Mouse (Mus musculus): ENCODE data around the gene Mical2. TPM values are rescaled to one million over a fixed set of nuclear protein-coding genes. Genes with fewer than 3 reads are reported as not detected.

The Mical2 gene
- polyA plus RNA-seq, 1 experiment from 2014 or later = 1.9 TPM

DNA sequence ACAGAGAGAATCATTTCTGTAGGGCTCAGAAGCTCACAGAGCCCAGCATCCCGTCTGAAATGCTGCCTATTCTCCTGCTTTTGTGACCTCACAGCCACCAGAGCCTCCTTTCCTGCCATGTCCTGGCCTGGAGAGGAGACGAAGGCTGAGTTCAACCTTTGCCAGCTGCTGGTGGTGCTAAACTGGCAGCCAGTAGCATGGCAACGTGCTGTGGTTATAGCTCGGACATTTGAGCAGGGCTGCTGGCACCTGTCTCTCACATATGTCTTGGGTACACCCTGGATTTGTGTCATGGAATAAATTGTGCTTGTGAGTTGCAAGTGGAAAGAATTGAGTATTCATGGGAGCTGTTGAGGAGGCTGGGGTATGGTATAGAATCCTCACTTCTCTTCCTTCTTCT lies 9.8 kb downstream of the Mical2 start:
- Histone ChIP-seq H3K27ac (replicated peaks) (no peak overlapping the region), H3K9ac (no peak overlapping the region), H3K4me3 (no peak overlapping the region), H3K4me2 (no peak overlapping the region), H3K4me1 (replicated peaks) (peaks cover 24% of the 10 kb centered on the region), H3K9me3 (no peaks in the 10 kb centered on the region), H3K27me3 (no peaks in the 10 kb centered on the region), H3K36me3 (no peaks in the 10 kb centered on the region)
- WGBS = 77% methylated on average over 4 of the region's 4 CpGs
- no peak for ATAC-seq (ENCODE audit: low read depth)

DNA sequence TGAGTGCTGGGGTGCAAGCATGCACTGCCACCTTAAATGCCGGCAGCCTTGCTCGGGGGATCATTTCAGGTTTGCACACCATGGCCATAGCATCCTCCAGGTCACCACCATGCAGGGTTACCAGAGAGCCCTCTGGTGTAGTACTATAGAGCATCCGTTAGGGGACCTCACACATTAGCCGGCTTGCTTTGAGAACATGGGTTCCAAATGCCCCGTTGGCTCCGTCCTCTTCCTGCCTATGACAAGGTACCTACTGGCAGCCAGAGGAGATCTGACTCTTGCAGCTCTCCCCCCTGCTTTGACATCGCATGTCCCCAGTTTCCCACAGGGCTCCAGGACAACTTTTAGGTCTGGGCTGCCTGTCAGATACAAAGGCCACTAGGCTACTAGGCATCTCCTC lies 11.6 kb downstream of the Mical2 start:
- WGBS = 93% methylated on average over 7 of the region's 7 CpGs

DNA sequence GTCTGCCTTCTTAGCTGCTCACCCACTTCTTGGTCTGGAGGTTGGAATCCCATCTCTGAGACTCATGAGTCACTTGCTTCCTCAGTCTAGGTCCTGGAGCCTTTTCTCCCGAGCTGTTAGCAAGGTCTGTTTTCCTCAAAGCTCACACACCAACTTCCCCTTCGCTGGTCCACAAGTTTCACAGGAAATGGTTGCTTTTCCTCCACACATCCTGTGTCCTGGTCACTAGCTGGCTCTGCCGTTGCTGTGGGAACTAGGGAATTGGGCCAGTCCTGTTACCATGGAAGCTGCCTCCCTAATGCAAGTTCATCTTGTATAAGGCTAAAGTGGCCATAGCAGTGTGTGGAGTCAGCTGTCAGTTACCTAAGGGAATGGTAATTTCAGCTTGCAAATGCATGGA lies 12.2 kb downstream of the Mical2 start:
- Histone ChIP-seq H3K4me1 (replicated peaks) (peaks cover 28% of the 10 kb centered on the region), H3K4me3 (no peak overlapping the region), H3K4me2 (no peak overlapping the region), H3K36me3 (no peaks in the 10 kb centered on the region), H3K9ac (no peak overlapping the region), H3K9me3 (no peaks in the 10 kb centered on the region; the same call in 1 of the 2 replicates), H3K27me3 (no peaks in the 10 kb centered on the region), H3K27ac (replicated peaks) (no peak overlapping the region)
- 56% methylated on average over 3 of the region's 3 CpGs for WGBS
- ATAC-seq (ENCODE audit: low read depth) = no peak

More for the DNA sequence above, 11.6 kb downstream of the Mical2 start:
- Histone ChIP-seq H3K4me2 (no peak overlapping the region), H3K4me1 (replicated peaks) (peaks cover 28% of the 10 kb centered on the region), H3K27ac (replicated peaks) (no peak overlapping the region), H3K4me3 (no peak overlapping the region), H3K9me3 (no peaks in the 10 kb centered on the region), H3K9ac (no peak overlapping the region), H3K27me3 (no peaks in the 10 kb centered on the region), H3K36me3 (no peaks in the 10 kb centered on the region)
- ATAC-seq (ENCODE audit: low read depth) = no peak

DNA sequence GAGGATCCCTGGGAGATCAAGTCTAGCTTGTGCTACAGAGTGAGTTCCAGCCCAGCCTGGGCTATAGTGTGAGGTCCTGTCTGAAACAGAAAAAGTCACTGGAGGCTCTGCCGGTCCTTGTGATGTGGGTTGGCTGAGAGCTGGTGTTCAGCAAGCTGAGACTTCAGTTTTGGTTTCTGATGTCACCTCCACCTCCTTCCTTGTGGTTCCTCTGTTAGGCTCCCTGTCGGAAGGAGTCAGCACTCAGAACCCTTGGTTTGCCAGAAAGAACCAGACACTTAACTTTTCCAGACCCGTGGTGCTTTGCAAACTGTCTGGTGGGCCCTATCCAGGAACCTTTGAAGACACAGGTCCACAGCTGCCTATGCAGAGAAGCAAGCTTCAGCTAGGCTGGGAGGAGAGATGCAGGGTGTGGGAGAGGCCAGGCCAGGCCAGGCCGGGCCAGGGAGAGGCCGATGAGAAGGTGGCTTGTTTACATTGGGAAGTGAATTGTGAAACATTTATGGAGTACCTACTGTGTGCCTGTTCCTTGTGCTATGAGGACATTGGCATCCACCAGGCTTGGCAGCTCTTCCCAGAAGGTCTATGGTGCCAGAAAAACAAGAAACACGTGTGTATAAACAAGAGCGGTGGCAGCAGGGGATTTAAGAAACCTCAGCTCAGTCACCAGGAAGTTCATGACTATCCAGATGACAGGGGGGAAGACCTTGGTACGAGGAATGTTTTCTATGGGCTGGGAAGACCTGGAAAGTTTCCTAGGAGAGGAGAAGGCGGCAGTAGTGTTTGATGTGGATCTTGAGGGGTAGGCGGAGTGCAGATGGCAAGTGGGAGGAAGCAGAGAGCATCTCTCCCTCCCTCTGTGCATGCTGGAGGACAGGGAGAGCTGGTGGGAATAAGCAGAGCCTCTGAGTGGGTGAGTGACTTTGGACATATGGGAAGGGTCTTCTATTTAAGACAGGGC lies 13.4 kb downstream of the Mical2 start:
- H3K4me1 ChIP-seq (replicated peaks) = peaks cover 16% of the 10 kb centered on the region

DNA sequence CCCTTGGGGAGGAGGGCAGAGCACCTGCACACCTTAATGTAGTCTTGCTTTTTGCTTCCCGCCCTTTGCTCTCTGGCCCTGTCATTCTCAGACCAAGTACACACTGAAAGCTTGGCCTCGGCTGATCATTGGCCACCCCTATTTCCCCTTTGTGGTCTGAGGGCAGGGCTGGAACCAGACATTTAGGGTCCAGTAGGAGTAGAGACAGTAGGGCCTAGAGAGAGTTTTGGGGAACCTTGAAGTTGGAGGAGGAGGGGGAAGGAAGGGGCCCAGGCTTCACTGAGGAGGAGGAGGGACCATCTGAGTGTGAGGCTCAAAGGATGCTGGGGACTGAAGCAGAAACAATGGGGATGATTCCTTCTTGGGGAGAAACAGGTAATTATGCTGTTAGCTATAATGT lies 15.1 kb downstream of the Mical2 start:
- no peak for ATAC-seq (ENCODE audit: low read depth)
- no peaks in the 10 kb centered on the region; the same call in 1 of the 2 replicates for H3K9me3 ChIP-seq
- no peak overlapping the region for H3K4me2 ChIP-seq
- WGBS = 79% methylated on average over 2 of the region's 2 CpGs
- H3K36me3 ChIP-seq = no peaks in the 10 kb centered on the region
- H3K4me1 ChIP-seq (replicated peaks) = peaks cover 13% of the 10 kb centered on the region; the same call in 1 of the 2 replicates
- peaks cover 3% of the 10 kb centered on the region; the same call in 1 of the 2 replicates for H3K27me3 ChIP-seq
- no peak overlapping the region for H3K27ac ChIP-seq (replicated peaks)
- H3K9ac ChIP-seq = no peak overlapping the region
- no peak overlapping the region for H3K4me3 ChIP-seq

More for the DNA sequence above, 13.4 kb downstream of the Mical2 start:
- WGBS = 77% methylated on average over 10 of the region's 10 CpGs
- Histone ChIP-seq H3K4me3 (no peak overlapping the region), H3K9me3 (no peaks in the 10 kb centered on the region; the same call in 1 of the 2 replicates), H3K36me3 (no peaks in the 10 kb centered on the region), H3K27ac (replicated peaks) (no peak overlapping the region), H3K27me3 (peaks cover under 1% of the 10 kb centered on the region; the same call in 1 of the 2 replicates), H3K4me2 (no peak overlapping the region), H3K9ac (no peak overlapping the region)
- no peak for ATAC-seq (ENCODE audit: low read depth)

DNA sequence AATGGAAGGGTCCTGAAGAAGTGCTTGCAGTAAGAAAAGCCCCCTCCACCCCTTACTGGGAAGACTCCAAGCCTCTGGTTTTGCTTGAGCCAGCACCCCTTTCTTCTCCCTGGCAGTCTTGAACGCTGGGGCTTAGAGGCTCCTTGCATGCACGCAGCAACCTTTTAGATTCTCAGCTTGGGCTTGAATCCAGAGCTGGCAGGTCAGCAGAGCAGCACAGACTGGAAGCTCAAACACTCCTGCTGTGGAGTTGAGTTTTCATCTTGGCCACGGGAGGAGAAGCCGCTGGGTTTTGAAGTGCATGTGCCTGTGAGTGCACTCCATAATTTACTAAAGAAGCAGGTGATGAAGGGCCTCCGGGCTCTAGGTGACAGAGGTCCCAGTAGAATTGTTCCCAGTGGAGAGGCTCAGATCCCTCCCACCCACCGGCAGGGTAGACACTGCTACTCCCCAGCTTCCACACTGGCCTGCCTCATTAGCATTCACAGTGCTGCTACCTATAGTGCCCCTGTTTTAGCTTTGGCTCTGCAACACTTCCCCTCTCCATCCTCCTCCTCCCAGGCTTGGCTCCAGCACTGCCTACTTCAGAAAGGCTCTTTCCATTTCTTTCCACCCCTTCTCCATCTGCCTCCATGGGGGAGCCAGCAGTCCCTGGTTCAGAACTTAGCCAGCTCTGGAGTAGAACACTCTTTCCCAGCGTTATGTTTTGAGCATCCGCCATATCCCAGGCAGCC lies 15.7 kb downstream of the Mical2 start:
- ATAC-seq (ENCODE audit: low read depth) = no peak
- H3K27me3 ChIP-seq = peaks cover 3% of the 10 kb centered on the region; the same call in 1 of the 2 replicates
- H3K9me3 ChIP-seq = no peaks in the 10 kb centered on the region; the same call in 1 of the 2 replicates
- no peaks in the 10 kb centered on the region for H3K36me3 ChIP-seq
- no peak overlapping the region for H3K9ac ChIP-seq
- peaks cover 13% of the 10 kb centered on the region; the same call in 1 of the 2 replicates for H3K4me1 ChIP-seq (replicated peaks)
- H3K4me2 ChIP-seq = no peak overlapping the region
- WGBS = 54% methylated on average over 8 of the region's 8 CpGs
- no peak overlapping the region; the same call in 1 of the 2 replicates for H3K27ac ChIP-seq (replicated peaks)
- H3K4me3 ChIP-seq = no peak overlapping the region

DNA sequence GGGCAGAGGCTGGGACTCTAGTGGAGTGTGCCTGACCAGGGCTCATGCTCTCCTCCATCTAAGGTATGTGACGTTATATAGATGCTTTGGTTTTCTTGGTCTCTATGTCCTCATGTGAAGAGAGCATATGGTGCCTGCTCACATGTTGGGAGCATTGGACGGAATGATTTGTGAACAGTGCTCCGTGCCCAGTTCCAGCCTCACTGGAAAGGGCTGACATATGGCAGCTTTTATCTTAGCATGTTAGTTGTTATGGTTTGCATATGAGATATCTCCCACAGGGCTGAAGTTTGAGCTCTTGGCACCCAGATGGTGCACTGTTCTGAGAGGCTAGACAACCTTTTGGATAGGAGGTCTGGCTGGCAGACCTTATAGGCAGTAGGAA lies 16.3 kb downstream of the Mical2 start:
- ATAC-seq (ENCODE audit: low read depth) = no peak
- Histone ChIP-seq H3K9ac (no peak overlapping the region), H3K27me3 (peaks cover 3% of the 10 kb centered on the region; the same call in 1 of the 2 replicates), H3K4me2 (no peak overlapping the region), H3K36me3 (no peaks in the 10 kb centered on the region), H3K4me3 (no peak overlapping the region), H3K27ac (replicated peaks) (no peak overlapping the region), H3K9me3 (no peaks in the 10 kb centered on the region; the same call in 1 of the 2 replicates), H3K4me1 (replicated peaks) (peaks cover 13% of the 10 kb centered on the region; the same call in 1 of the 2 replicates)
- WGBS = 61% methylated on average over 3 of the region's 3 CpGs

DNA sequence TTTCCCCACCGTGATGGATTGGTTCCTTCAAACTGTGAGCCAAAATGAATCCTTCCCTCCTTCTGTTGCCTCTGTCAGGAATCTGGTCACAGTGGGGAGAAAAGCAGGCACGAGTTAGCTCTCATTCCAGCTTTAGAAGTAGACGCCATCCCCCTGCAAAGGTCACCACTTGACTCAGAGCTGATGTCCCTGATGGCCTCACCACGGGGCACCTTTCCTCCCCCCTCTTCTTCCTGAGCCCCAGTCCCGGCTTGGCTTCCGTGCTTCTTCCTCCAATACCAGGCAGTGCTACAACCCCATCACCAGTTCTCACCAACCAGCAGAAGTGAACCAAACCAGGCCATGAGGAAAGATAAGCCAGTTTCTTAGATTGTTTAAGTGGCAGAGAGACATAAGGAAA lies 16.9 kb downstream of the Mical2 start:
- H3K4me1 ChIP-seq (replicated peaks) = peaks cover 13% of the 10 kb centered on the region; the same call in 1 of the 2 replicates
- no peak overlapping the region for H3K27ac ChIP-seq (replicated peaks)
- no peak overlapping the region for H3K9ac ChIP-seq
- no peak for ATAC-seq (ENCODE audit: low read depth)
- H3K4me2 ChIP-seq = no peak overlapping the region
- WGBS = 85% methylated on average over 6 of the region's 6 CpGs
- H3K9me3 ChIP-seq = no peaks in the 10 kb centered on the region; the same call in 1 of the 2 replicates
- H3K27me3 ChIP-seq = peaks cover 3% of the 10 kb centered on the region; the same call in 1 of the 2 replicates
- no peaks in the 10 kb centered on the region for H3K36me3 ChIP-seq
- no peak overlapping the region for H3K4me3 ChIP-seq

DNA sequence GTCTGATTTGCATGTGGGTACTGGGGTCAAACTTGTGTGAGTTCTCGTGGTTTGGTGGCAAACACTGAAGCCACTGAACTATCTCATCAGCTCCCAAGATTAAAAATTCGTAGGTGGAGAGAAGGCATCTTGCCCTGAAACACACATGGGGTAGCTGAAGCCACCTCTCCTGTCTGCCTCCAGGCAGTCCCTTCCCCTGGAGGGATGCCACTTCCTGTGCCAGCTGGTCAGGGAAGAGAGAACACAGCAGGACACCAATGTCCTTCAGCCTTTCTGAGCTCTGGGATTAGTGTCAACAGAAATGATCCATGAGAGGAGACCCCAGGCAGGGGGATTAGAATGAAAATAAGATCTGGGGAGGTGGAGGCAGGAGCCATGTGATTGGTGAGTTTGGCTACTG lies 18.4 kb downstream of the Mical2 start:
- H3K27me3 ChIP-seq = peaks cover 3% of the 10 kb centered on the region; the same call in 1 of the 2 replicates
- H3K36me3 ChIP-seq = no peaks in the 10 kb centered on the region
- 76% methylated on average over 2 of the region's 2 CpGs for WGBS
- H3K4me1 ChIP-seq (replicated peaks) = peaks cover 9% of the 10 kb centered on the region; the same call in 1 of the 2 replicates
- no peak for ATAC-seq (ENCODE audit: low read depth)
- H3K9me3 ChIP-seq = no peaks in the 10 kb centered on the region; the same call in 1 of the 2 replicates
- no peak overlapping the region for H3K4me2 ChIP-seq
- H3K4me3 ChIP-seq = no peak overlapping the region
- no peak overlapping the region for H3K27ac ChIP-seq (replicated peaks)
- no peak overlapping the region for H3K9ac ChIP-seq

DNA sequence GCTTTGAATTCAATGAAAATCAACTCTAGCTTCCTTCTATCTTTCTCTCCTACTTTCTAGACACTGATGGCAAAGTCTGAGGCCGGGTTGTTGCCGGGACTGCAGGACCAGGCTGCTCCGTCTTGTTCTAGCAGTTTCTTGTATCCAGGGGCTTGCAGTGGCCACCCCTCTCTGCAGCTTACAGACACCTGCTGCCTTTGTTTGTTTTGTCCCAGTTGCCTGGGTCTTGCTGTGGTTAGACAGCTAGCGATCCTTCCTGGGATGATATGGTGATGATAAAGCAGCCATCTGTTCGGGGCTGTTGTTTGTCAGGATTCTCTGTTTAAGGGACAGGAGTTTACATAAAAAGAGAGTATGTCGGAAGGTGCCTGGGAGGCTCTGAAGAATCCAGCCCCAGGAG lies 19.0 kb downstream of the Mical2 start:
- no peak for ATAC-seq (ENCODE audit: low read depth)
- no peak overlapping the region for H3K27ac ChIP-seq (replicated peaks)
- H3K4me1 ChIP-seq (replicated peaks) = peaks cover 9% of the 10 kb centered on the region; the same call in 1 of the 2 replicates
- peaks cover 3% of the 10 kb centered on the region; the same call in 1 of the 2 replicates for H3K27me3 ChIP-seq
- no peaks in the 10 kb centered on the region; the same call in 1 of the 2 replicates for H3K9me3 ChIP-seq
- no peak overlapping the region for H3K9ac ChIP-seq
- WGBS = 50% methylated on average over 6 of the region's 6 CpGs
- H3K4me3 ChIP-seq = no peak overlapping the region
- no peaks in the 10 kb centered on the region for H3K36me3 ChIP-seq
- H3K4me2 ChIP-seq = no peak overlapping the region

DNA sequence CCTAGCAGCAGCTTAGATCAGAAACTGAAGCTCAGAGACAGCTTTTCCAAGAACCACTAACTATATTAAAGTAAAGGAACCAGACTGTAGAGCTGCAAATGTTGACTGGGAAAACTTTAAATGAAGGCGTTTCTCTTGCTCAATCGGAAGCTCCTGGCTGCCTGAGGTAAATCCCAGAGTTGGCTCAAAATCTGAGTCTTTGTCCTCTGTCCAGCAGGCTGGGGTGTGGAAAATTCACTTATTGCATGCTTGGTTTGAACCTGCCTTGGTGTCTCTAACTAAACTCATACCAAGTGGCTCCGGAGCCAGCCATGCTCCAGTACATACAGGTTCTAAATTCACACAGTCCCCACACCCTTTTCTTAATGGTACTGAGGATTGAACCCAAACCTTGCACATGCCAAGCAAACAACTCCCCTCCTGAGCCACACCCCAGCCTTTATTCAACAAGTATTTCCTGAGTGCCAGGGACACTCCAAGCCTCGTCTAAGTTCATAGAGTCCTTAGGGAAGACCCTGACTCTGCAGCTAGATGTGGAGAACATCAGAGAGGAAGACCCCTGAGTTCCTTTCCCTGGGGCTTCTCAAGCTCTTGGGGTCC lies 20.3 kb downstream of the Mical2 start:
- Histone ChIP-seq H3K4me2 (no peak overlapping the region), H3K36me3 (no peaks in the 10 kb centered on the region), H3K4me1 (replicated peaks) (peaks cover 9% of the 10 kb centered on the region; the same call in 1 of the 2 replicates), H3K4me3 (no peak overlapping the region), H3K9ac (no peak overlapping the region), H3K27me3 (peaks cover 3% of the 10 kb centered on the region; the same call in 1 of the 2 replicates), H3K27ac (replicated peaks) (no peak overlapping the region), H3K9me3 (no peaks in the 10 kb centered on the region; the same call in 1 of the 2 replicates)
- WGBS = 88% methylated on average over 4 of the region's 4 CpGs
- no peak for ATAC-seq (ENCODE audit: low read depth)
